Mouse (Mus musculus) heart, adult 2 months (tissue): Measurements from ENCODE around the gene Snx32.

Source experiments
- CTCF ChIP-seq: fragments of 200-600 bp; IDR thresholded peaks from 2 replicates; pipeline ENCODE4 v1.8.1; 2022; ENCODE audit warnings: antibody characterized with exemption, mild to moderate bottlenecking, moderate library complexity
- POLR2A ChIP-seq: fragments of 200-500 bp; IDR thresholded peaks from 2 replicates; pipeline ENCODE4 v1.6.1; 2011; ENCODE audit warnings: mild to moderate bottlenecking, low read depth, low read length, control low read depth; ENCODE audit not compliant: insufficient read depth

DNA sequence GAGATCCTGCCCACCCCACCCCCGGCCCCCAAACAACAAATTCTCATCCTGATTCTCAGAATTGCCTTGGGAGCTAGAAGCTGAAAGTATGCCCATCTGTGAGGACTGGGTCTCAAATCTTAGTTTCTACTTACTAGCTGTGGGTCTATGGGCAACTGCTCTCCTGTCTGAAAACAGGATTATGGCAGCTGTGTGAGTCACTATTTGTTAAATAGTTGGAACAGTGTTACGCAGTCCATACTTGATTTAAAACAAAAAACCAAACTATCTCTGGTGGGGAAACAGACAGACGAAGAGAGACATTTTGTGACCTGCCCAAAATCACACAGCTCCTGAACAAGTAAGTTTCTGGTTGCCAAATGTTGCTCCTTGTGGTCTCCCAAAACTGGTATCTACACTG is 60.7 kb downstream of the Snx32 start:
- no peak for TF ChIP-seq CTCF
- no peak for TF ChIP-seq POLR2A
